Mouse (Mus musculus) leukemia stem cell, adult 10-12 weeks (primary cell): ENCODE data around the gene Slc28a1. TPM values are rescaled to one million over a fixed set of nuclear protein-coding genes. Genes with fewer than 3 reads are reported as not detected.

Experiments
- polyA plus RNA-seq: library from polyadenylated mRNA; stranded (reverse); fragments of >175 nt; gene quantifications from 2 replicates; pipeline ENCODE4 v1.2.3, GENCODE M21; 2012; ENCODE audit warnings: low replicate concordance

Slc28a1 gene
- polyA plus RNA-seq, result not detected in 2 replicates

DNA sequence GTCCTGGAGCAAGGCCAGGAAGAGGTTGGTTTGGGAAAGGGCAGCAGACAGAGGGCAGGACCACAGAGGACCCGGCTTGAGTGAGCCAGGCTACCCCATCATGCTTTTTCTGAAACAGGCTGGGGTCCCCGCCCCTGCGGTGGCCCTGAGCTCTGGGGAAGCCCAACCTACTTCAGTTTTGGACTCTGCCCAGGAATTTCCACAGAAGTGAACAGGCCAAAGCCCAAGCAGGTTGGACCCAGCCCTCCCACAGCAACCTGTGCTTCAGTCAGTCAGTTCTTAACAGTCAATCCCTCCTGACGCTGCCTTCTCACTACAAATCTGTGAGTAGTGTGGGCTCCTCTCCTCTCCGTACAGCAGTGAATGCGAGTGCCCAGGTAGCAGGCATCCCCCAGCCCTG is at the start of gene Slc28a1:
Gene Slc28a1, plus strand, starts transcription at position 245 of the 400 bp plus-strand sequence.

DNA sequence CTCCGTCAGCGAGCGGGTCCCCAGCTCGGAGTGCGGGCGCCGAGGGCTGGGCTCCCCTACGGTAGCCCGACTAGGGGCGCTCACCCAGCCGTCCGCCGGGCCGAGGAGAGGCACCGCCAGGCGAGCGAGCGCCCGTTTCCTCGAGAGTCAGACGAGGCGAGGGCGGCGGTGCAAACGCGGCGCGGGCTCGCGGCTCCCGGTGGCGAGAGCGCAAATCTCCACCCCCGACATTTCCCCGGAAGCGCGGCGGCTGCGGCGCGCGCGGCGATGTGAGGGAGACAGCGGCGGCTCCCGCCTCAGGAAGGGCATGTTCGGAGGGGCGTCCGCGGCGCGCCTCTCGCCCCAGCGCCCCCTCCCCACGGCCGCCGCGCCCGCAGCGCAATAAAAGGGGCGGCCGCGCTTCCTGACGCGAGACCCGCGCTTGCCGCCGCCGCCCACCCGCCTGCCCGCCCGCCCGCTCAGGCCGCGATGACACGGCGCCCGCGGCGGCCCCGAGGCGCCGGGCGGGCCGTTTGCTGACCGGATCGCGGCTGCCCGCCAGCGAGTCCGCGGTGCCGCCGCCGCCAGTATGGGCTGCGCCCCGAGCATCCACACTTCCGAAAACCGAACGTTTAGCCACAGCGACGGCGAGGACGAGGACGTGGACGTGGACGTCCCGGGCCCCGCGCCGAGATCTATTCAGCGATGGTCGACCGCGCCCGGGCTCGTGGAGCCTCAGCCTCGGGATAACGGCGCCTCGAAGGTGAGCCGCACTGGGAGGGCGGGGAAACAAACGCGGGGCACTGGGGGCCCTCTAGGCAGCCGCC is 99.0 kb downstream of the Slc28a1 start, which contains the start of gene Pde8a:
Gene Pde8a, plus strand, starts transcription at position 250 of the 806 bp plus-strand sequence.

Other genes with a start within 250 kb of the Slc28a1 start
- gene Wdr73, start 213.5 kb upstream of the Slc28a1 start, polyA plus RNA-seq, result 4.1 and 32.9 TPM in 2 replicates
- gene Nmb, start 209.7 kb upstream of the Slc28a1 start, polyA plus RNA-seq, result 2.0 and 3.1 TPM in 2 replicates
- 0.70 and 8.3 TPM in 2 replicates for gene Sec11a, start 167.0 kb upstream of the Slc28a1 start, polyA plus RNA-seq
- 71.8 and 72.4 TPM in 2 replicates for gene Zfp592, start 121.1 kb upstream of the Slc28a1 start, polyA plus RNA-seq
- gene Alpk3, start 57.2 kb upstream of the Slc28a1 start, polyA plus RNA-seq, result 0.08 and 0.30 TPM in 2 replicates
- 0.44 and 1.4 TPM in 2 replicates for gene Pde8a, start 98.8 kb downstream of the Slc28a1 start, polyA plus RNA-seq
- 124 and 142 TPM in 2 replicates for gene Rps17, start 230.5 kb downstream of the Slc28a1 start, polyA plus RNA-seq